Mouse (Mus musculus) forebrain, postnatal 0 days (tissue): Measurements from ENCODE around the gene Rcor1. TPM values are rescaled to one million over a fixed set of nuclear protein-coding genes. Genes with fewer than 3 reads are reported as not detected.
A peak's percentile ranks its signal among the peaks of the same experiment; 100 is the strongest.

Source experiments
- ATAC-seq: fragments of 200-750 bp; cut with Nextera tagmentation; 2 replicates; pipeline ENCODE4 v1.8.0; 2017; ENCODE audit warnings: mild to moderate bottlenecking, moderate library complexity
- DNase-seq: peaks from one replicate; pipeline ENCODE4 v3.0.0-alpha.2; 2015
- H3K27ac ChIP-seq: fragments of 300-500 bp; sonication (generic); 2 replicates; pipeline ENCODE4 v1.5.1; 2014; ENCODE audit warnings: low read depth, mild to moderate bottlenecking, antibody characterized with exemption, low read length, moderate library complexity, mixed read lengths
- H3K27me3 ChIP-seq: fragments of 300-500 bp; sonication (generic); 2 replicates; pipeline ENCODE4 v1.6.1; 2014; ENCODE audit warnings: mild to moderate bottlenecking, low read length, mixed read lengths; ENCODE audit not compliant: insufficient read depth
- H3K36me3 ChIP-seq: fragments of 300-500 bp; sonication (generic); 2 replicates; pipeline ENCODE4 v1.6.1; 2014; ENCODE audit warnings: mild to moderate bottlenecking, moderate library complexity; ENCODE audit not compliant: insufficient read depth
- H3K4me1 ChIP-seq: fragments of 300-500 bp; sonication (generic); 2 replicates; pipeline ENCODE4 v1.6.1; 2014; ENCODE audit warnings: antibody characterized with exemption; ENCODE audit not compliant: insufficient read depth
- H3K4me2 ChIP-seq: fragments of 300-500 bp; sonication (generic); 2 replicates; pipeline ENCODE4 v1.6.1; 2014; ENCODE audit warnings: low read depth, mild to moderate bottlenecking, moderate library complexity
- H3K4me3 ChIP-seq: fragments of 300-500 bp; sonication (generic); 2 replicates; pipeline ENCODE4 v1.5.1; 2014; ENCODE audit warnings: low read depth, low read length, mixed read lengths
- H3K9ac ChIP-seq: fragments of 300-500 bp; sonication (generic); 2 replicates; pipeline ENCODE4 v1.6.1; 2014; ENCODE audit warnings: mild to moderate bottlenecking
- H3K9me3 ChIP-seq: fragments of 300-500 bp; sonication (generic); 2 replicates; pipeline ENCODE4 v1.6.1; 2016; ENCODE audit warnings: low read length
- CTCF ChIP-seq: sonication (generic); IDR thresholded peaks from 2 replicates; pipeline ENCODE4 v1.5.1; 2016; ENCODE audit warnings: antibody characterized with exemption, control low read depth, low read depth
- WGBS: fragments of 180-500 bp; shearing (Covaris S2); extraction: QIAGEN DNeasy Blood & Tissue Kit; methylation state at CpG from one replicate; pipeline ENCODE4 v1.1.7; 2014; 5-methylcytosine and 5-hydroxymethylcytosine counted together
- polyA plus RNA-seq: library from polyadenylated mRNA; unstranded; fragments of >200 nt; fragmentation: Nextera tagmentation; extraction: Ambion mirVana; gene quantifications from 2 replicates; pipeline ENCODE4 v1.2.1, GENCODE M21; 2015
- total RNA-seq: library from RNA; depleted of rRNA; stranded (reverse); fragments of >200 nt; gene quantifications from 2 replicates; pipeline ENCODE4 v1.2.3, GENCODE M21; 2014

Rcor1 gene
- total and polyA plus RNA-seq, 2 experiments from 2014 or later: 4.3 to 16.2 TPM

DNA sequence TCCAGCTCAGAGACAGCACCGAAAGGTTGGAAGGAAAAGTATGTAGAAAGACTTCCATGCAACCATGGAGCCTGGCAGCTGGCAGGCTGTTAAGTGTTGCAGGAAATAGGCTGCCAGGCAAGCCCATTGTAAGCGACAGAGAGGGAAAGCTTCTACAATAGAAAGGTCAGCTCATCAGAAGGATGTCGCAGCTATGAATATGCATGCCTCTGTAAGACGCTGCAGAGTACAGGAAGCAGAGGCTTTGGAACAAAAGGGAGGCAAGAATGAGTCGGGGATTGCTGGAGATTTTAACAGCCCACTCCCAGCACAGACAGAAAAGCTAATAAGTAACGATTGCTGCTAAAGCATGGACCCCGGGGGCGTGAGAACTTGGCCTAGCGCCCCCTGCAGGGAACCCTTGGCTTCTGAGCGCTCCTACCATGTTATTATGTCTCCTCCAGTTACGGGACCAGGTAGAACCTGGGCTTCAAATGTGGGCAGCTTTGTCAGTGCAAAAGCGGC lies 103.9 kb downstream of the Rcor1 start:
- TF ChIP-seq CTCF: peak; percentile 51
- peak; percentile 80 for ATAC-seq

DNA sequence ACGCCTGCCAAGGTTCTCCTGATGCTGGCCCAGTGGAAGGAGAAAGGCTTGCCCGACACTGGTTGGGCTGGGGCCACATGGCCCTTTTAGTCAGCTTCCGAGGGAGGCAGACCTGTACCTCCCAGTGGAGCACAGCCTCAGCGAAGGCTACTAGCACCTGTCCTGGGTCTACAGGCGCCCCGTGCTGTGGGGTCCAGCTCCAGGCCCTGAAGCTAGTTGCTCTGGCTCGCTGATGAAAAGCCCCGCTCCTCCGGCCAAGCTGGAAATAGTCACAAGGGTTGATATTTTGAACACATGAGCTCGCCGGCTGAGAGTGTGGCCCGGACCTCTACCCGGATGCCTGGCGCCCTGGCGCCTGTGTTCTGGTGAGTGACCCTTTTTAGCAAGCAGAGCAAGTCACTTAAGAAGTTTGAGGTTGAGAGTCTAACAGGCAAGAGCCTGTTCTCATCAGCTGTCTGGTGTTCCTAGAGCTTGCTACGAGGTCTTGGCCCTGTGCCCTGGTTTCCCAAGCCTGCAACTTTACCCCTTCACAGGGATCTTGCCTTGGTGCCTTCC lies 104.4 kb downstream of the Rcor1 start:
- Histone ChIP-seq H3K4me2 (peak overlapping the region; percentile 39), H3K36me3 (no peaks in the 10 kb centered on the region), H3K27me3 (no peaks in the 10 kb centered on the region), H3K9ac (no peak overlapping the region), H3K27ac (peak overlapping the region; percentile 76), H3K4me3 (no peak overlapping the region), H3K4me1 (peaks cover 27% of the 10 kb centered on the region), H3K9me3 (no peaks in the 10 kb centered on the region)
- DNase-seq (peak; percentile 37), ATAC-seq (peak; percentile 46)
- 44% methylated on average over 16 of the region's 16 CpGs for WGBS
- TF ChIP-seq CTCF: no peak

More for the DNA sequence above, 103.9 kb downstream of the Rcor1 start:
- 5% methylated on average over 12 of the region's 12 CpGs for WGBS
- Histone ChIP-seq H3K4me3 (0 out of 2 replicates have a peak overlapping the region, but pooled peaks have one; percentile 11), H3K4me2 (peak overlapping the region; percentile 39), H3K36me3 (no peaks in the 10 kb centered on the region), H3K9me3 (no peaks in the 10 kb centered on the region), H3K4me1 (peaks cover 27% of the 10 kb centered on the region), H3K27me3 (no peaks in the 10 kb centered on the region), H3K9ac (peak overlapping the region; percentile 43), H3K27ac (peak overlapping the region; percentile 76)
- DNase-seq: peak; percentile 75

GRCm38 (mm10) chr12:111144598-111144997 lies 105.4 kb downstream of the Rcor1 start:
- H3K27ac ChIP-seq: no peak overlapping the region
- 97% methylated on average over 2 of the region's 2 CpGs for whole genome bisulfite sequencing
- no peak overlapping the region for H3K9ac ChIP-seq
- no peaks in the 10 kb centered on the region for H3K9me3 ChIP-seq
- ATAC-seq (no peak), DNase-seq (no peak)
- no peak overlapping the region for H3K4me2 ChIP-seq
- H3K27me3 ChIP-seq: no peaks in the 10 kb centered on the region
- H3K4me1 ChIP-seq: peaks cover 27% of the 10 kb centered on the region
- H3K4me3 ChIP-seq: no peak overlapping the region
- TF ChIP-seq CTCF: no peak
- H3K36me3 ChIP-seq: no peaks in the 10 kb centered on the region

- no peaks in the 10 kb centered on the region for H3K27me3 ChIP-seq
- ATAC-seq (peak; percentile 67), DNase-seq (peak; percentile 74)
- no peak overlapping the region for H3K27ac ChIP-seq
- 25% methylated on average over 9 of the region's 9 CpGs for WGBS
- H3K36me3 ChIP-seq: no peaks in the 10 kb centered on the region
- no peaks in the 10 kb centered on the region for H3K9me3 ChIP-seq
- peaks cover 27% of the 10 kb centered on the region for H3K4me1 ChIP-seq
- H3K4me2 ChIP-seq: no peak overlapping the region
- no peak overlapping the region for H3K9ac ChIP-seq
- no peak overlapping the region for H3K4me3 ChIP-seq
- TF ChIP-seq CTCF: no peak
Observed at GRCm38 (mm10) chr12:111145269-111145668, 106.1 kb downstream of the Rcor1 start.

DNA sequence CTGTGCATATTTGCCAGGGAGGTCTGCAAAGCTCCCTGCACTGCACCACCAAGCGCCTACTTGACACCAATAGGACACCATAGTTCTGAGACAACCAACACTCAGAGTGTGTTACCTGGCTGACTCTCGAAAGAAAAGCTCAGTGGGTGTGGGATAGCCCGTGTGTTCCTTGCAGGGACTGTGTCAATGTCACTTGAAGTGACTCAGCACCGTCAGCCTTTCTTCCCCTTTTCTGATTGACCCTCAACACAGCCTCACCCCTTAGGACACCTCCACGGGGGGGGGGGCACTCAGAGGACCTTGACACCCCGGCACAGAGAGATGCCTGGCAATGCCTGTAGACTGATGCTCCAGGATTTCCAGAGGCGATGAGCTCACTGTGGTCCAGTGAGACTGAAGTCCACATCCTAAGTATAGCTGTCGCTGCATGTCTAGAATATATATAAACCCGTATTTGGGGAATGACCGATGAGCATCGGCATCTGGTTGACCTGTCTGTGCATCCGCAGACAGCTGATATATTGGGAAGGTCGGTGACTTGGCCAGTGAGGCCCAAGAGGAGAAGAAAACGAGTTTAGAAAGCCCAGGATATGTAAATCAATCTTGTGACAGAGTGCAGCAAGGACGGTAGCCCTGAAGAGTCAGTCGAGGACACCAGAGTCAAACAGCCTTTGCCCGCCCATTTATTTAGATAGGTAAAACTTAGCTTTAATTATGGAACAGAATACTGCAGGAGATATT lies 110.5 kb downstream of the Rcor1 start:
- Histone ChIP-seq H3K27me3 (no peaks in the 10 kb centered on the region), H3K4me1 (peaks cover 11% of the 10 kb centered on the region; the same call in 1 of the 2 replicates), H3K4me2 (no peak overlapping the region), H3K9me3 (no peaks in the 10 kb centered on the region), H3K4me3 (no peak overlapping the region), H3K36me3 (no peaks in the 10 kb centered on the region), H3K27ac (no peak overlapping the region), H3K9ac (no peak overlapping the region)
- 71% methylated on average over 17 of the region's 17 CpGs for WGBS
- ATAC-seq: no peak
- no peak for TF ChIP-seq CTCF
- no peak for DNase-seq

- TF ChIP-seq CTCF: no peak
- Histone ChIP-seq H3K4me3 (no peak overlapping the region), H3K27me3 (no peaks in the 10 kb centered on the region), H3K36me3 (no peaks in the 10 kb centered on the region), H3K9me3 (no peaks in the 10 kb centered on the region), H3K27ac (no peak overlapping the region), H3K4me1 (0 out of 2 replicates have a peak, but pooled peaks cover 5% of the 10 kb centered on the region), H3K9ac (no peak overlapping the region), H3K4me2 (no peak overlapping the region)
- DNase-seq (no peak), ATAC-seq (no peak)
- WGBS: 8% methylated on average over 6 of the region's 6 CpGs
Observed at GRCm38 (mm10) chr12:111150236-111150596, 111.1 kb downstream of the Rcor1 start.
